Mouse (Mus musculus) liver, adult 2 months (tissue): Measurements from ENCODE around the gene Rala.
"Not testable (repeated sequence)": the region's sequence is repeated elsewhere in the genome, so short reads cannot be mapped to it uniquely, and the experiment has no call there.

Experiments used
- CTCF ChIP-seq: fragments of 200-500 bp; IDR thresholded peaks from 2 replicates; pipeline ENCODE4 v1.5.1; 2011; ENCODE audit warnings: low read depth, low read length, control low read depth
- POLR2A ChIP-seq: fragments of 200-500 bp; IDR thresholded peaks from 2 replicates; pipeline ENCODE4 v1.6.1; 2011; ENCODE audit warnings: low read length, control low read depth; ENCODE audit not compliant: insufficient read depth; ENCODE audit errors: extremely low read depth

GRCm38 (mm10) chr13:17950581-17950980 lies 6.5 kb upstream of the Rala start:
- not testable (repeated sequence) for TF ChIP-seq CTCF, POLR2A
